Mouse (Mus musculus) heart, embryonic 14.5 days (tissue): ENCODE results near the gene F2. TPM values are rescaled to one million over a fixed set of nuclear protein-coding genes. Genes with fewer than 3 reads are reported as not detected.

Source experiments
- ATAC-seq: fragments of 200-750 bp; cut with Nextera tagmentation; 2 replicates; pipeline ENCODE4 v1.8.0; 2017; ENCODE audit warnings: low read depth, moderate TSS enrichment; ENCODE audit not compliant: insufficient number of reproducible peaks, insufficient read depth, low FRiP score
- H3K27ac ChIP-seq, 2 experiments: fragments of 200-500 bp in 1 of 2; fragments of 300-500 bp in 1 of 2; sonication (generic) in 1 of 2; replicated peaks in 1 of 2; 2 replicates each; pipeline ENCODE4 v1.5.1; 2012 to 2014; ENCODE audit warnings: low read depth in 2 of 2, low read length in 2 of 2, control low read depth in 1 of 2, mild to moderate bottlenecking in 1 of 2, mixed read lengths in 1 of 2; ENCODE audit not compliant: control insufficient read depth in 1 of 2, insufficient read depth in 1 of 2
- H3K27me3 ChIP-seq: fragments of 300-500 bp; sonication (generic); 2 replicates; pipeline ENCODE4 v1.6.1; 2014; ENCODE audit warnings: mild to moderate bottlenecking, low read length, control low read depth; ENCODE audit not compliant: control insufficient read depth, insufficient read depth
- H3K36me3 ChIP-seq: fragments of 300-500 bp; sonication (generic); 2 replicates; pipeline ENCODE4 v1.6.1; 2014; ENCODE audit warnings: mild to moderate bottlenecking, control low read depth, low read length, mixed read lengths; ENCODE audit not compliant: control insufficient read depth, insufficient read depth
- H3K4me1 ChIP-seq, 2 experiments: fragments of 200-500 bp in 1 of 2; fragments of 300-500 bp in 1 of 2; sonication (generic) in 1 of 2; 2 replicates each; pipeline ENCODE4 v1.6.1; 2012 to 2014; ENCODE audit warnings: low read length in 2 of 2, control low read depth in 1 of 2, mixed read lengths in 1 of 2; ENCODE audit not compliant: control insufficient read depth in 2 of 2, insufficient read depth in 2 of 2
- H3K4me2 ChIP-seq: fragments of 300-500 bp; sonication (generic); 2 replicates; pipeline ENCODE4 v1.6.1; 2014; ENCODE audit warnings: mild to moderate bottlenecking, low read length
- H3K4me3 ChIP-seq, 2 experiments: fragments of 200-500 bp in 1 of 2; fragments of 300-500 bp in 1 of 2; sonication (generic) in 1 of 2; 2 replicates each; pipeline ENCODE4 v1.5.1; 2012 to 2014; ENCODE audit warnings: low read length in 2 of 2, mild to moderate bottlenecking in 2 of 2, control low read depth in 1 of 2, low read depth in 1 of 2, moderate library complexity in 1 of 2; ENCODE audit not compliant: control insufficient read depth in 1 of 2, insufficient read depth in 1 of 2
- H3K9ac ChIP-seq: fragments of 300-500 bp; sonication (generic); 2 replicates; pipeline ENCODE4 v1.6.1; 2014; ENCODE audit warnings: mild to moderate bottlenecking, low read length
- H3K9me3 ChIP-seq: fragments of 300-500 bp; sonication (generic); 2 replicates; pipeline ENCODE4 v1.6.1; 2016; ENCODE audit warnings: low read length, control low read depth; ENCODE audit not compliant: control insufficient read depth
- WGBS: fragments of 180-500 bp; shearing (Covaris S2); extraction: QIAGEN DNeasy Blood & Tissue Kit; methylation state at CpG from one replicate; pipeline ENCODE4 v1.1.7; 2014; 5-methylcytosine and 5-hydroxymethylcytosine counted together
- polyA plus RNA-seq: library from polyadenylated mRNA; unstranded; fragments of >200 nt; fragmentation: Nextera tagmentation; extraction: Ambion mirVana; gene quantifications from 2 replicates; pipeline ENCODE4 v1.2.1, GENCODE M21; 2014

The F2 gene
- polyA plus RNA-seq, 1 experiment from 2014 or later = 0.23 TPM

GRCm38 (mm10) chr2:91645811-91646210 lies 9.6 kb upstream of the F2 start:
- Histone ChIP-seq H3K9me3 (no peaks in the 10 kb centered on the region), H3K27ac (no peak overlapping the region), H3K36me3 (peaks cover 62% of the 10 kb centered on the region), H3K4me2 (no peak overlapping the region), H3K4me3 (no peak overlapping the region), H3K9ac (no peak overlapping the region), H3K4me1 (peaks cover 0 to 6% of the 10 kb centered on the region in 2 experiments; a peak in 2 of 4 replicates), H3K27me3 (no peaks in the 10 kb centered on the region)
- no peak for ATAC-seq
- 96% methylated on average over 11 of the region's 11 CpGs for WGBS

- Histone ChIP-seq H3K27me3 (no peaks in the 10 kb centered on the region), H3K27ac (no peak overlapping the region), H3K4me3 (no peak overlapping the region), H3K9me3 (no peaks in the 10 kb centered on the region), H3K36me3 (peaks cover 62% of the 10 kb centered on the region), H3K4me2 (no peak overlapping the region), H3K9ac (no peak overlapping the region), H3K4me1 (peaks cover 0 to 4% of the 10 kb centered on the region in 2 experiments; a peak in 1 of 4 replicates)
- 96% methylated on average over 15 of the region's 15 CpGs for WGBS
- no peak for ATAC-seq
These were observed 9.1 kb upstream of the F2 start for GRCm38 (mm10) chr2:91645354-91645753.

GRCm38 (mm10) chr2:91644021-91644420 lies 7.8 kb upstream of the F2 start:
- no peak overlapping the region for H3K27ac ChIP-seq
- no peak for ATAC-seq
- peaks cover 0 to 4% of the 10 kb centered on the region in 2 experiments; a peak in 1 of 4 replicates for H3K4me1 ChIP-seq
- peaks cover 62% of the 10 kb centered on the region for H3K36me3 ChIP-seq
- H3K9me3 ChIP-seq = no peaks in the 10 kb centered on the region
- H3K9ac ChIP-seq = no peak overlapping the region
- WGBS = 91% methylated on average over 11 of the region's 11 CpGs
- H3K4me3 ChIP-seq = no peak overlapping the region
- no peak overlapping the region for H3K4me2 ChIP-seq
- H3K27me3 ChIP-seq = no peaks in the 10 kb centered on the region

- H3K4me3 ChIP-seq = no peak overlapping the region
- no peak overlapping the region for H3K4me2 ChIP-seq
- peaks cover 60% of the 10 kb centered on the region for H3K36me3 ChIP-seq
- H3K9ac ChIP-seq = no peak overlapping the region
- no peak for ATAC-seq
- WGBS = 85% methylated on average over 2 of the region's 2 CpGs
- H3K4me1 ChIP-seq = no peaks in the 10 kb centered on the region
- H3K27me3 ChIP-seq = no peaks in the 10 kb centered on the region
- no peak overlapping the region for H3K27ac ChIP-seq
- no peaks in the 10 kb centered on the region for H3K9me3 ChIP-seq
These were observed 6.7 kb upstream of the F2 start for GRCm38 (mm10) chr2:91642825-91643415.

GRCm38 (mm10) chr2:91638931-91639330 lies 2.7 kb upstream of the F2 start:
- ATAC-seq = no peak
- Histone ChIP-seq H3K36me3 (peaks cover 20% of the 10 kb centered on the region), H3K27ac (no peak overlapping the region), H3K4me2 (no peak overlapping the region), H3K9me3 (no peaks in the 10 kb centered on the region), H3K9ac (no peak overlapping the region), H3K27me3 (no peaks in the 10 kb centered on the region), H3K4me1 (no peaks in the 10 kb centered on the region; a peak in 1 of 4 replicates), H3K4me3 (no peak overlapping the region)
- 68% methylated on average over 6 of the region's 6 CpGs for WGBS

GRCm38 (mm10) chr2:91636727-91637338 lies 619 bp upstream of the F2 start:
- no peaks in the 10 kb centered on the region; a peak in 1 of 4 replicates for H3K4me1 ChIP-seq
- H3K27me3 ChIP-seq = no peaks in the 10 kb centered on the region
- H3K9ac ChIP-seq = no peak overlapping the region
- WGBS = 77% methylated on average over 5 of the region's 5 CpGs
- no peak overlapping the region for H3K4me2 ChIP-seq
- H3K36me3 ChIP-seq = peaks cover under 1% of the 10 kb centered on the region; the same call in 1 of the 2 replicates
- no peak overlapping the region for H3K27ac ChIP-seq
- H3K4me3 ChIP-seq = no peak overlapping the region
- ATAC-seq = no peak
- no peaks in the 10 kb centered on the region for H3K9me3 ChIP-seq

- no peaks in the 10 kb centered on the region for H3K9me3 ChIP-seq
- H3K4me1 ChIP-seq = no peaks in the 10 kb centered on the region; a peak in 1 of 4 replicates
- no peak overlapping the region for H3K9ac ChIP-seq
- H3K36me3 ChIP-seq = no peaks in the 10 kb centered on the region
- no peaks in the 10 kb centered on the region for H3K27me3 ChIP-seq
- WGBS = 77% methylated on average over 11 of the region's 11 CpGs
- no peak overlapping the region for H3K4me2 ChIP-seq
- H3K27ac ChIP-seq = no peak overlapping the region
- ATAC-seq = no peak
- no peak overlapping the region for H3K4me3 ChIP-seq
These were observed 728 bp downstream of the F2 start for GRCm38 (mm10) chr2:91635486-91635885.
